Mouse (Mus musculus): ENCODE measurements around the gene Agbl2. TPM values are rescaled to one million over a fixed set of nuclear protein-coding genes. Genes with fewer than 3 reads are reported as not detected.
"Not testable (repeated sequence)": the region's sequence is repeated elsewhere in the genome, so short reads cannot be mapped to it uniquely, and the experiment has no call there.

Gene Agbl2
- polyA plus RNA-seq, 1 experiment from 2014 or later, result 0.18 TPM

DNA sequence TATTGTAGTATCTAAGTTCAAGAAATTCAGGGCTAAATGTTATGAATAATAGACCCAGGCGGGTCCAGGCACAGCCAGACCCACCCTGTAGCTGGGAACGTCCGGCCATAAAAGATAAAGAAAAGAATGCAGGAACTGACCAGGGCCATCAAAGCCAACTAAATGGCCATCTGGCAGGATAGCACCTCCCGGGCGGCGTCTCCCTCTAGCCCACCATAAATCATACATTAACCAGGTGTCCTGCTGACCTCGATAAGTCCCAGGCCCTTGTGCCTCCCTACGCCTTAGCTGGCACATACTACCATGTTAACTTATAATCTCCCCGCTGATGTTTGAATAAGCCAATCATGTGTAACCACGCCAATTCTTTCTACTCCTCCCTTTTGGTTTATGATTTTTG, 42.0 kb downstream of the Agbl2 start:
- 67% methylated on average over 10 of the region's 10 CpGs for WGBS
- not testable (repeated sequence) for H3K9me3 ChIP-seq (ENCODE audit: control insufficient read depth, low read length); H3K4me2 ChIP-seq; H3K27ac ChIP-seq (ENCODE audit: low read depth, low read length); DNase-seq (ENCODE audit: low spot score); H3K4me3 ChIP-seq (ENCODE audit: low read depth, low read length); H3K9ac ChIP-seq (ENCODE audit: low read depth, low read length); H3K27me3 ChIP-seq (replicated peaks; ENCODE audit: control insufficient read depth, insufficient read depth, low read length); H3K36me3 ChIP-seq (ENCODE audit: control insufficient read depth, insufficient read depth, low read length); H3K4me1 ChIP-seq (replicated peaks; ENCODE audit: control insufficient read depth, insufficient read depth, low read length); ATAC-seq (replicated peaks; ENCODE audit: low FRiP score)

GRCm38 (mm10) chr2:90825515-90826172, 43.1 kb downstream of the Agbl2 start:
- whole genome bisulfite sequencing, result 80% methylated on average over 11 of the region's 11 CpGs
- no peak for DNase-seq (ENCODE audit: low spot score)
- H3K9me3 ChIP-seq (ENCODE audit: control insufficient read depth, low read length), result no peaks in the 10 kb centered on the region
- no peak overlapping the region for H3K4me2 ChIP-seq
- H3K4me1 ChIP-seq (replicated peaks; ENCODE audit: control insufficient read depth, insufficient read depth, low read length), result no peaks in the 10 kb centered on the region
- H3K27ac ChIP-seq (ENCODE audit: low read depth, low read length), result no peak overlapping the region
- ATAC-seq (replicated peaks; ENCODE audit: low FRiP score), result no peak
- H3K27me3 ChIP-seq (replicated peaks; ENCODE audit: control insufficient read depth, insufficient read depth, low read length), result no peaks in the 10 kb centered on the region
- H3K9ac ChIP-seq (ENCODE audit: low read depth, low read length), result no peak overlapping the region
- H3K4me3 ChIP-seq (ENCODE audit: low read depth, low read length), result no peak overlapping the region
- no peaks in the 10 kb centered on the region for H3K36me3 ChIP-seq (ENCODE audit: control insufficient read depth, insufficient read depth, low read length)

DNA sequence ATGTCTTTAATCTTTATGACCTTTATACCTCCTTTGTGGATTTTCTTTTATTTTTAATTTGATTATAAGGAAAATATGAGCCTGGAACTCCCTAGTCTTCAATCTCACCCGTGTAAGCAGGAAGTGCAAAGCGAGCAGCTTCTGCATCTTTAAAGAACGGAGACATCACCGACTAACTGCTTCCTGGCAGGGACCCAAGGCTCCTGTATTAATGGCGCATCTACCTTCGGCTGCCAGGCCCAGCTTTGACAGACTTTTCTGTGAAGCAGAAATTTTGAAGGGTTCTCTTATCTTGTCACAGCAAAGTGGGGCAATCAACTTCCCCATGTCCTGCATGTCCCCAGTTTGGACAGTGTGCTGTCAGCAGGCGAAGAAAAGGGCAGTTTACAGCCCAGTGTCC, 46.2 kb downstream of the Agbl2 start:
- ATAC-seq (replicated peaks; ENCODE audit: low FRiP score) (no peak), DNase-seq (ENCODE audit: low spot score) (no peak)
- H3K27ac ChIP-seq (ENCODE audit: low read depth, low read length), result no peak overlapping the region
- no peaks in the 10 kb centered on the region; the same call in 1 of the 2 replicates for H3K27me3 ChIP-seq (replicated peaks; ENCODE audit: control insufficient read depth, insufficient read depth, low read length)
- H3K9me3 ChIP-seq (ENCODE audit: control insufficient read depth, low read length), result no peaks in the 10 kb centered on the region
- 53% methylated on average over 7 of the region's 7 CpGs for WGBS
- H3K4me2 ChIP-seq, result no peak overlapping the region
- H3K4me3 ChIP-seq (ENCODE audit: low read depth, low read length), result no peak overlapping the region
- no peaks in the 10 kb centered on the region for H3K36me3 ChIP-seq (ENCODE audit: control insufficient read depth, insufficient read depth, low read length)
- H3K4me1 ChIP-seq (replicated peaks; ENCODE audit: control insufficient read depth, insufficient read depth, low read length), result no peaks in the 10 kb centered on the region
- no peak overlapping the region for H3K9ac ChIP-seq (ENCODE audit: low read depth, low read length)

DNA sequence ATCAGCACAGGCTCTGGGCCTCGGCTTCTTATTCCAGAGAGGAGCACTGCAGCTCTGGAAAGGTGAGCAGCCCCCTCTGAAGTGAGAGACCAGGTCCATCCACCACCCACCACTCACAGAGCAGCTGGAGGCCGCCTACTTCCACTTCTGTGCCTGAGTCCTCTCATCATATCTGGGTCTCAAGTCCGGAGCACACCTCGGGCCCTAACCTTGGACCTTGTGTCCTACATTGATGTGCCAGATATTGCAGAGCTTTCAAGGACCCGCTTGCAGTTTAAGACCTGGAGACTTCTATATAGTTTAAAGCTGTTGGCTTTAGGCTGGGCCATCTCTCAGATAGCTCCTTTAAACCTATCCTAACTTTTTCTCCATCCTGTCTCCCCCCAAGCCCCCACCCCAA, 51.0 kb downstream of the Agbl2 start:
- DNase-seq (ENCODE audit: low spot score) (no peak), ATAC-seq (replicated peaks; ENCODE audit: low FRiP score) (no peak)
- no peak overlapping the region for H3K9ac ChIP-seq (ENCODE audit: low read depth, low read length)
- H3K4me2 ChIP-seq, result no peak overlapping the region
- H3K27me3 ChIP-seq (replicated peaks; ENCODE audit: control insufficient read depth, insufficient read depth, low read length), result no peaks in the 10 kb centered on the region; the same call in 1 of the 2 replicates
- no peaks in the 10 kb centered on the region for H3K9me3 ChIP-seq (ENCODE audit: control insufficient read depth, low read length)
- no peaks in the 10 kb centered on the region for H3K36me3 ChIP-seq (ENCODE audit: control insufficient read depth, insufficient read depth, low read length)
- H3K4me3 ChIP-seq (ENCODE audit: low read depth, low read length), result no peak overlapping the region
- 66% methylated on average over 5 of the region's 5 CpGs for WGBS
- no peaks in the 10 kb centered on the region for H3K4me1 ChIP-seq (replicated peaks; ENCODE audit: control insufficient read depth, insufficient read depth, low read length)
- H3K27ac ChIP-seq (ENCODE audit: low read depth, low read length), result no peak overlapping the region

DNA sequence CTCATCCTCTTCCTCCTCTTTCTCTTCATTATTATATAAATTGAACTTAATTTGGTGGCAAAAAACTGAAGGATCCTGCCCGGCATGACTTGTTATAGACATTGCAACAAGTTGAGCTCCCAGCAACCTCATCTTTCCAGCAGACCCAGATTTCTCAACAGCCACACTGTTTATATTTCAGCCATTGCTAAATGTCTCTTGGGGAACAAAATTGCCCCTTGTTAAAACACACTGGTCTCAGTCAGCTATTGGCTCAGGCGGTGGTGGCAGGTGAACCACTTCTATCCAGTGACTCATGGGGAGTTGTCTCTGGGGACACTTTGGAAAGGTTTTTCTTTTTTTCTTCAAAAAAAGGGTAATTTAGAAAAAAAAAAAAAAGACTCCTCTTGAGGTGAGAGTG, 56.1 kb downstream of the Agbl2 start:
- no peaks in the 10 kb centered on the region; the same call in 1 of the 2 replicates for H3K27me3 ChIP-seq (replicated peaks; ENCODE audit: control insufficient read depth, insufficient read depth, low read length)
- no peak overlapping the region for H3K27ac ChIP-seq (ENCODE audit: low read depth, low read length)
- no peaks in the 10 kb centered on the region for H3K36me3 ChIP-seq (ENCODE audit: control insufficient read depth, insufficient read depth, low read length)
- DNase-seq (ENCODE audit: low spot score) (no peak), ATAC-seq (replicated peaks; ENCODE audit: low FRiP score) (no peak)
- no peaks in the 10 kb centered on the region for H3K4me1 ChIP-seq (replicated peaks; ENCODE audit: control insufficient read depth, insufficient read depth, low read length)
- WGBS, result 93% methylated on average over 2 of the region's 2 CpGs
- H3K4me2 ChIP-seq, result no peak overlapping the region
- no peaks in the 10 kb centered on the region for H3K9me3 ChIP-seq (ENCODE audit: control insufficient read depth, low read length)
- H3K4me3 ChIP-seq (ENCODE audit: low read depth, low read length), result no peak overlapping the region
- H3K9ac ChIP-seq (ENCODE audit: low read depth, low read length), result no peak overlapping the region

GRCm38 (mm10) chr2:90843666-90844065, 61.1 kb downstream of the Agbl2 start:
- H3K4me3 ChIP-seq (ENCODE audit: low read depth, low read length), result no peak overlapping the region
- no peak overlapping the region for H3K4me2 ChIP-seq
- DNase-seq (ENCODE audit: low spot score) (no peak), ATAC-seq (replicated peaks; ENCODE audit: low FRiP score) (no peak)
- no peaks in the 10 kb centered on the region for H3K9me3 ChIP-seq (ENCODE audit: control insufficient read depth, low read length)
- peaks cover 11% of the 10 kb centered on the region for H3K4me1 ChIP-seq (replicated peaks; ENCODE audit: control insufficient read depth, insufficient read depth, low read length)
- H3K27ac ChIP-seq (ENCODE audit: low read depth, low read length), result no peak overlapping the region
- no peak overlapping the region for H3K9ac ChIP-seq (ENCODE audit: low read depth, low read length)
- H3K27me3 ChIP-seq (replicated peaks; ENCODE audit: control insufficient read depth, insufficient read depth, low read length), result no peaks in the 10 kb centered on the region
- 79% methylated on average over 1 of the region's 1 CpGs for WGBS
- no peaks in the 10 kb centered on the region for H3K36me3 ChIP-seq (ENCODE audit: control insufficient read depth, insufficient read depth, low read length)

- Histone ChIP-seq H3K9me3 (ENCODE audit: control insufficient read depth, low read length) (no peaks in the 10 kb centered on the region), H3K4me3 (ENCODE audit: low read depth, low read length) (no peak overlapping the region), H3K4me2 (no peak overlapping the region), H3K36me3 (ENCODE audit: control insufficient read depth, insufficient read depth, low read length) (no peaks in the 10 kb centered on the region), H3K27ac (ENCODE audit: low read depth, low read length) (no peak overlapping the region), H3K4me1 (replicated peaks; ENCODE audit: control insufficient read depth, insufficient read depth, low read length) (peaks cover 11% of the 10 kb centered on the region), H3K27me3 (replicated peaks; ENCODE audit: control insufficient read depth, insufficient read depth, low read length) (no peaks in the 10 kb centered on the region), H3K9ac (ENCODE audit: low read depth, low read length) (no peak overlapping the region)
- ATAC-seq (replicated peaks; ENCODE audit: low FRiP score), result no peak
- no peak for DNase-seq (ENCODE audit: low spot score)
- WGBS, result 77% methylated on average over 5 of the region's 5 CpGs
These were observed 61.7 kb downstream of the Agbl2 start for GRCm38 (mm10) chr2:90844262-90844661.

DNA sequence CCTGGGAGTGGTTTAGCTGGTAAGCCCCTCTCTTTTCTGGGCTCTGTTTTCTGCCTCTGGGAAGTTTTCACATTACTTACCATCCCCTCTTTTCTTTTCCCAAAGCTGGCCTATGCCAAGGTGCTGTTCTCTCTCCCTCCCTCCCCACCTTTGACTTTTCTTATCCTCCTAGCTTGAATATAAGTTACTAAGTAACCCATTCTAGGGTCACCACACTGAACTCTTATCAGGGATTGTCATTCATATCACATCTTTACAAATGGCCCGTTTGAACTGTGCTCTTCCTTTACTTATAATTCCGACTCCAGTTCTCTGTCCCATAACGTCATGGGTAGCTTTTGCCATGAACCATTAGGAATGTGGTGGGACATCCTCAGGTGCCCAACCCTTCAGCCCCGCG, 62.7 kb downstream of the Agbl2 start:
- 66% methylated on average over 5 of the region's 5 CpGs for WGBS
- H3K36me3 ChIP-seq (ENCODE audit: control insufficient read depth, insufficient read depth, low read length), result peaks cover under 1% of the 10 kb centered on the region; the same call in 1 of the 2 replicates
- no peak overlapping the region for H3K4me3 ChIP-seq (ENCODE audit: low read depth, low read length)
- H3K4me2 ChIP-seq, result no peak overlapping the region
- DNase-seq (ENCODE audit: low spot score) (no peak), ATAC-seq (replicated peaks; ENCODE audit: low FRiP score) (no peak)
- no peak overlapping the region for H3K27ac ChIP-seq (ENCODE audit: low read depth, low read length)
- H3K4me1 ChIP-seq (replicated peaks; ENCODE audit: control insufficient read depth, insufficient read depth, low read length), result peaks cover 11% of the 10 kb centered on the region
- no peak overlapping the region for H3K9ac ChIP-seq (ENCODE audit: low read depth, low read length)
- H3K27me3 ChIP-seq (replicated peaks; ENCODE audit: control insufficient read depth, insufficient read depth, low read length), result no peaks in the 10 kb centered on the region
- H3K9me3 ChIP-seq (ENCODE audit: control insufficient read depth, low read length), result no peaks in the 10 kb centered on the region

DNA sequence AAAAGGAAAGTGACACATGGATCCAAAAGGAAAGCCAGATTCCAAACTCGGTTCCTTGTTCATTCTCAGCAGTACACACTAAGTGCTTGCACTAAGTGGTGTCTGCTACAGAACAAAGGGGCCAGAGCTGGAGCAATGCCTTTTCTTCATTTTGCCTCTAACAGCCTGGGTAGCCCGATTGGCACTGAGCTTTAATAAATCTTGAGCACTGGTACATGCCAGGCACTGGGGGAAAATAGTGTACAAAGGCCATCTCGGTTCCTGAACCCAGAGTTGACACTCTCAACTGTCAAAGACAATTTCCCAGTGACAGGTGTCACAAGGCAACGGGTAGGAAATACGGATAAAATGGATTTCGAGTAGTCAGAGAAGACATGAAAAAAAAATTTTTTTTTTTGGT, 63.6 kb downstream of the Agbl2 start:
- 52% methylated on average over 6 of the region's 6 CpGs for WGBS
- DNase-seq (ENCODE audit: low spot score) (no peak), ATAC-seq (replicated peaks; ENCODE audit: low FRiP score) (no peak)
- H3K4me2 ChIP-seq, result peak overlapping the region; percentile 82
- H3K4me3 ChIP-seq (ENCODE audit: low read depth, low read length), result peak overlapping the region; percentile 73
- no peaks in the 10 kb centered on the region for H3K9me3 ChIP-seq (ENCODE audit: control insufficient read depth, low read length)
- no peak overlapping the region; the same call in 1 of the 2 replicates for H3K27ac ChIP-seq (ENCODE audit: low read depth, low read length)
- no peaks in the 10 kb centered on the region for H3K27me3 ChIP-seq (replicated peaks; ENCODE audit: control insufficient read depth, insufficient read depth, low read length)
- peaks cover 8% of the 10 kb centered on the region; the same call in 1 of the 2 replicates for H3K36me3 ChIP-seq (ENCODE audit: control insufficient read depth, insufficient read depth, low read length)
- peaks cover 11% of the 10 kb centered on the region for H3K4me1 ChIP-seq (replicated peaks; ENCODE audit: control insufficient read depth, insufficient read depth, low read length)
- peak overlapping the region; percentile 43 for H3K9ac ChIP-seq (ENCODE audit: low read depth, low read length)
